Mouse (Mus musculus) E14TG2a.4 (cell line): ENCODE measurements around the gene Gnb1l.

Experiments used
- CTCF ChIP-seq: conservative IDR thresholded peaks from 2 replicates; pipeline ENCODE4 v1.5.1; 2014; ENCODE audit warnings: low read length
- NANOG ChIP-seq: IDR thresholded peaks from 2 replicates; pipeline ENCODE4 v1.6.1; 2014; ENCODE audit warnings: borderline replicate concordance, low read length, mixed read lengths

DNA sequence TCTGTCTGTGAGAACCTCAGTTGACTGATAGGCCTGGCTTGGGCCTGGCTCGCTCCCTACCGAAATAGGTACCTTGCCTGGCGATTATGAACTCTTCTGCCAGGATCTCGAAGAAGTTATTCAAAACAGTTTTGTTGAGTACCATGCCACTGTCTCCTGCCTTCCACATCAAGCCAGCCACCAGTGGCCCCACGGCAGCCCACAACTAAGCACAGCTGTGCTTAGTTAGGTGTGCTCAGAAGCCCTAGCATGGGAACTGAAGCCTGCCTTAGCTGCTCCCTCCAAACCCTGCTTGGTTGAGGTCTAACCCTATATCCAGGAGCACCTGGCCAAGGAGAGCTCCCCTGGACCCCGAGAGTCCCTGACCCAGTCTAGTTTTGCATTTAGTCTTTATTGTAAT lies 3.0 kb downstream of the Gnb1l start:
- TF ChIP-seq CTCF: no peak
- no peak for TF ChIP-seq NANOG
